Mouse (Mus musculus) midbrain, embryonic 12.5 days (tissue): ENCODE measurements around the gene Cfi. TPM values are rescaled to one million over a fixed set of nuclear protein-coding genes. Genes with fewer than 3 reads are reported as not detected.

ENCODE experiments used
- ATAC-seq: fragments of 200-750 bp; cut with Nextera tagmentation; 2 replicates; pipeline ENCODE4 v1.8.0; 2017; ENCODE audit warnings: low read depth, moderate TSS enrichment, moderate library complexity; ENCODE audit not compliant: low FRiP score
- H3K27ac ChIP-seq: fragments of 300-500 bp; sonication (generic); replicated peaks from 2 replicates; pipeline ENCODE4 v1.5.1; 2016; ENCODE audit warnings: mild to moderate bottlenecking
- H3K27me3 ChIP-seq: fragments of 300-500 bp; sonication (generic); 2 replicates; pipeline ENCODE4 v1.6.1; 2016; ENCODE audit warnings: mild to moderate bottlenecking
- H3K36me3 ChIP-seq: fragments of 300-500 bp; sonication (generic); 2 replicates; pipeline ENCODE4 v1.6.1; 2016
- H3K4me1 ChIP-seq: fragments of 300-500 bp; sonication (generic); 2 replicates; pipeline ENCODE4 v1.6.1; 2016
- H3K4me2 ChIP-seq: fragments of 300-500 bp; sonication (generic); replicated peaks from 2 replicates; pipeline ENCODE4 v1.6.1; 2016; ENCODE audit warnings: mild to moderate bottlenecking, moderate library complexity
- H3K4me3 ChIP-seq: fragments of 300-500 bp; sonication (generic); 2 replicates; pipeline ENCODE4 v1.5.1; 2016; ENCODE audit warnings: mild to moderate bottlenecking
- H3K9ac ChIP-seq: fragments of 300-500 bp; sonication (generic); replicated peaks from 2 replicates; pipeline ENCODE4 v1.6.1; 2016; ENCODE audit warnings: mild to moderate bottlenecking, moderate library complexity
- H3K9me3 ChIP-seq: fragments of 300-500 bp; sonication (generic); 2 replicates; pipeline ENCODE4 v1.6.1; 2016; ENCODE audit warnings: mild to moderate bottlenecking
- WGBS: fragments of 180-500 bp; shearing (Covaris S2); methylation state at CpG from one replicate; pipeline ENCODE4 v1.1.7; 2016; 5-methylcytosine and 5-hydroxymethylcytosine counted together
- polyA plus RNA-seq: library from polyadenylated mRNA; unstranded; fragments of >200 nt; fragmentation: Nextera tagmentation; extraction: Ambion mirVana; gene quantifications from 2 replicates; pipeline ENCODE4 v1.2.1, GENCODE M21; 2016

The Cfi gene
- polyA plus RNA-seq, 1 experiment from 2014 or later: 0.14 TPM

- Histone ChIP-seq H3K27ac (peak overlapping the region; percentile 88), H3K36me3 (no peaks in the 10 kb centered on the region), H3K9me3 (no peaks in the 10 kb centered on the region), H3K27me3 (peaks cover 8% of the 10 kb centered on the region), H3K4me3 (peak overlapping the region; percentile 72), H3K4me2 (peak overlapping the region; percentile 83), H3K4me1 (peaks cover 9% of the 10 kb centered on the region), H3K9ac (peak overlapping the region; percentile 76)
- WGBS: under 1% methylated on average over 25 of the region's 25 CpGs
- ATAC-seq: peak; percentile 70
Measured at GRCm38 (mm10) chr3:129879131-129879757, 43.6 kb downstream of the Cfi start.

- peaks cover 8% of the 10 kb centered on the region for H3K27me3 ChIP-seq
- no peaks in the 10 kb centered on the region for H3K9me3 ChIP-seq
- ATAC-seq: no peak
- no peak overlapping the region for H3K9ac ChIP-seq
- H3K4me1 ChIP-seq: peaks cover 9% of the 10 kb centered on the region
- no peak overlapping the region for H3K27ac ChIP-seq
- no peak overlapping the region for H3K4me3 ChIP-seq
- H3K4me2 ChIP-seq: peak overlapping the region; percentile 83
- WGBS: 76% methylated on average over 2 of the region's 2 CpGs
- H3K36me3 ChIP-seq: no peaks in the 10 kb centered on the region
Measured at GRCm38 (mm10) chr3:129879913-129880312, 44.2 kb downstream of the Cfi start.

- Histone ChIP-seq H3K27ac (no peak overlapping the region), H3K4me2 (no peak overlapping the region), H3K36me3 (no peaks in the 10 kb centered on the region), H3K9ac (no peak overlapping the region), H3K4me1 (peaks cover 9% of the 10 kb centered on the region), H3K4me3 (no peak overlapping the region), H3K27me3 (peaks cover 8% of the 10 kb centered on the region), H3K9me3 (no peaks in the 10 kb centered on the region)
- ATAC-seq: no peak
- 87% methylated on average over 8 of the region's 8 CpGs for WGBS
Measured at GRCm38 (mm10) chr3:129880925-129881593, 45.4 kb downstream of the Cfi start.

- Histone ChIP-seq H3K4me3 (no peak overlapping the region), H3K9ac (no peak overlapping the region), H3K4me1 (no peaks in the 10 kb centered on the region), H3K27me3 (no peaks in the 10 kb centered on the region), H3K9me3 (no peaks in the 10 kb centered on the region), H3K27ac (no peak overlapping the region), H3K4me2 (no peak overlapping the region), H3K36me3 (no peaks in the 10 kb centered on the region)
- no peak for ATAC-seq
- WGBS: 92% methylated on average over 9 of the region's 9 CpGs
Measured at GRCm38 (mm10) chr3:129885577-129885976, 49.9 kb downstream of the Cfi start.

GRCm38 (mm10) chr3:129886430-129886829, 50.7 kb downstream of the Cfi start:
- H3K27ac ChIP-seq: no peak overlapping the region
- WGBS: 80% methylated on average over 5 of the region's 5 CpGs
- no peaks in the 10 kb centered on the region for H3K9me3 ChIP-seq
- no peak overlapping the region for H3K4me2 ChIP-seq
- no peaks in the 10 kb centered on the region for H3K4me1 ChIP-seq
- H3K4me3 ChIP-seq: no peak overlapping the region
- no peaks in the 10 kb centered on the region for H3K27me3 ChIP-seq
- H3K36me3 ChIP-seq: no peaks in the 10 kb centered on the region
- ATAC-seq: no peak
- no peak overlapping the region for H3K9ac ChIP-seq

- Histone ChIP-seq H3K27me3 (no peaks in the 10 kb centered on the region), H3K27ac (no peak overlapping the region), H3K9me3 (no peaks in the 10 kb centered on the region), H3K4me1 (no peaks in the 10 kb centered on the region), H3K36me3 (no peaks in the 10 kb centered on the region), H3K9ac (no peak overlapping the region), H3K4me2 (no peak overlapping the region), H3K4me3 (no peak overlapping the region)
- ATAC-seq: no peak
- 90% methylated on average over 13 of the region's 13 CpGs for WGBS
Measured at GRCm38 (mm10) chr3:129887779-129888517, 52.3 kb downstream of the Cfi start.

- no peak for ATAC-seq
Measured at GRCm38 (mm10) chr3:129892003-129892402, 56.3 kb downstream of the Cfi start.

GRCm38 (mm10) chr3:129893143-129893542, 57.5 kb downstream of the Cfi start:
- Histone ChIP-seq H3K4me2 (no peak overlapping the region), H3K36me3 (no peaks in the 10 kb centered on the region), H3K27me3 (no peaks in the 10 kb centered on the region), H3K9ac (no peak overlapping the region), H3K9me3 (no peaks in the 10 kb centered on the region), H3K27ac (no peak overlapping the region), H3K4me3 (no peak overlapping the region), H3K4me1 (no peaks in the 10 kb centered on the region)
- WGBS: 94% methylated on average over 3 of the region's 3 CpGs
- ATAC-seq: no peak

More at GRCm38 (mm10) chr3:129892003-129892402, 56.3 kb downstream of the Cfi start:
- Histone ChIP-seq H3K9ac (no peak overlapping the region), H3K4me1 (no peaks in the 10 kb centered on the region), H3K27me3 (no peaks in the 10 kb centered on the region), H3K27ac (no peak overlapping the region), H3K4me3 (no peak overlapping the region), H3K36me3 (no peaks in the 10 kb centered on the region), H3K4me2 (no peak overlapping the region), H3K9me3 (no peaks in the 10 kb centered on the region)
- WGBS: 86% methylated on average over 5 of the region's 5 CpGs

GRCm38 (mm10) chr3:129896591-129896990, 60.9 kb downstream of the Cfi start:
- Histone ChIP-seq H3K4me1 (peaks cover 6% of the 10 kb centered on the region; the same call in 1 of the 2 replicates), H3K27me3 (no peaks in the 10 kb centered on the region), H3K9ac (no peak overlapping the region), H3K4me2 (no peak overlapping the region), H3K27ac (no peak overlapping the region), H3K36me3 (no peaks in the 10 kb centered on the region), H3K9me3 (no peaks in the 10 kb centered on the region), H3K4me3 (no peak overlapping the region)
- ATAC-seq: no peak
- 86% methylated on average over 6 of the region's 6 CpGs for WGBS

GRCm38 (mm10) chr3:129898886-129899285, 63.2 kb downstream of the Cfi start:
- ATAC-seq: no peak

GRCm38 (mm10) chr3:129901271-129901809, 65.7 kb downstream of the Cfi start, which contains the start of gene Casp6:
Gene Casp6, plus strand, starts transcription at chr3:129901425.
- WGBS: 1% methylated on average over 33 of the region's 34 CpGs
- Histone ChIP-seq H3K4me3 (peak within 1 kb of the TSS; percentile 73), H3K27ac (no peak within 1 kb of the TSS), H3K27me3 (0 out of 2 replicates have a peak, but pooled peaks cover 4% of the 10 kb centered on the region), H3K4me2 (peak within 1 kb of the TSS; percentile 72), H3K36me3 (no peaks in the 10 kb centered on the region), H3K9me3 (no peaks in the 10 kb centered on the region), H3K9ac (peak within 1 kb of the TSS; percentile 64), H3K4me1 (peaks cover 13% of the 10 kb centered on the region)
- peak; percentile 96 for ATAC-seq

More at GRCm38 (mm10) chr3:129898886-129899285, 63.2 kb downstream of the Cfi start:
- H3K4me2 ChIP-seq: no peak overlapping the region
- H3K4me3 ChIP-seq: no peak overlapping the region
- H3K27ac ChIP-seq: no peak overlapping the region
- peaks cover 13% of the 10 kb centered on the region for H3K4me1 ChIP-seq
- no peaks in the 10 kb centered on the region for H3K9me3 ChIP-seq
- 0 out of 2 replicates have a peak, but pooled peaks cover 4% of the 10 kb centered on the region for H3K27me3 ChIP-seq
- no peaks in the 10 kb centered on the region for H3K36me3 ChIP-seq
- WGBS: 70% methylated on average over 4 of the region's 4 CpGs
- H3K9ac ChIP-seq: no peak overlapping the region

GRCm38 (mm10) chr3:129903369-129903768, 67.7 kb downstream of the Cfi start:
- 93% methylated on average over 3 of the region's 3 CpGs for WGBS
- H3K36me3 ChIP-seq: 0 out of 2 replicates have a peak, but pooled peaks cover 4% of the 10 kb centered on the region
- H3K4me1 ChIP-seq: peaks cover 13% of the 10 kb centered on the region
- H3K4me3 ChIP-seq: no peak overlapping the region
- no peaks in the 10 kb centered on the region for H3K9me3 ChIP-seq
- H3K9ac ChIP-seq: no peak overlapping the region
- H3K4me2 ChIP-seq: no peak overlapping the region
- 0 out of 2 replicates have a peak, but pooled peaks cover 4% of the 10 kb centered on the region for H3K27me3 ChIP-seq
- ATAC-seq: no peak
- no peak overlapping the region for H3K27ac ChIP-seq
